Mouse (Mus musculus) cerebellum, adult 8-10 months (tissue): ENCODE results near the gene Acad10.

Experiments
- DNase-seq: peaks from one replicate; pipeline ENCODE4 v3.0.0; 2022

Gene Acad10

DNA sequence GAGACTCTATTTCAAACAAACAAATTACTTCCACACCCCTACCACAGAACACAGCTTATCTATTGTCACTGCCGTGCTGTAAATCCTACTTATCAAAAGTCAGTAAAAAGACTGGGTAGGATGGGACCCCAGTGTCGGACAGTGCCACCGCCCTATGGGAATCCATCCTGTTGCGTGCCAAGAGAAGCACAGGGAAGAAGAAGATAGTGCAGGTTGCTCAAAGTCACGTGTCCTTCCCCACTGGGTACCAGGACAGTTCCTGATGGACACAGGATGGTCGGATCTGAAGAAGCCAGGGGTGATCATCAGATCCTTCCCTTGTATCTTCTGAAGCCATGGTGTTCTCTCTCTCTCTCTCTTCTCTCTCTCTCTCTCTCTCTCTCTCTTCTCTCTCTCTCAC, 64.6 kb downstream of the Acad10 start:
- no peak for DNase-seq

DNA sequence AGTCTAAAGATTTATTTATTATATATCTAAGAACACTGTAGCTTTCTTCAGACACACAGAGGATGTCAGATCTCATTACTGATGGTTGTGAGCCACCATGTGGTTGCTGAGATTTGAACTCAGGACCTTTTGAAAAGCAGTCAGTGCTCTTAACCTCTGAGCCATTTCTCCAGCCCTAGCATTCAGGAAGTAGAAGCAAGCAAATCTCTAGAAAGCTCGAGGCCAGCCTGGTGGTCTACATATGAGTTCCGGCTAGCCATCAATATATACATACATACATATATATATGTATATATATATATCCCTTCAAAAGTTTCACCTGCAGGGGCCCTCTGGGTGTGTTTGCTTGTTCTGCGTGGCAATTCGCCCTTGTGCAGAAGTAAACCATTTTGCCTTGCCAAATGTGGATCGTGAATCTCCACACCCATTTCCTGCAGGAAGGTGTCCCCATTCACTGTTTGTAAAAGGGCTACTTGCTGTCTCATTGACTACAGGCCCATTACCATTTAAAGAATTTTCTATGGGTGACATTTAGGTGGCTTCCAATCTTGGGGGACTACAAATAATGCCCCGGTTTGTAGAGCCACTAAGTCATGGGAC, 65.5 kb downstream of the Acad10 start:
- DNase-seq = no peak

DNA sequence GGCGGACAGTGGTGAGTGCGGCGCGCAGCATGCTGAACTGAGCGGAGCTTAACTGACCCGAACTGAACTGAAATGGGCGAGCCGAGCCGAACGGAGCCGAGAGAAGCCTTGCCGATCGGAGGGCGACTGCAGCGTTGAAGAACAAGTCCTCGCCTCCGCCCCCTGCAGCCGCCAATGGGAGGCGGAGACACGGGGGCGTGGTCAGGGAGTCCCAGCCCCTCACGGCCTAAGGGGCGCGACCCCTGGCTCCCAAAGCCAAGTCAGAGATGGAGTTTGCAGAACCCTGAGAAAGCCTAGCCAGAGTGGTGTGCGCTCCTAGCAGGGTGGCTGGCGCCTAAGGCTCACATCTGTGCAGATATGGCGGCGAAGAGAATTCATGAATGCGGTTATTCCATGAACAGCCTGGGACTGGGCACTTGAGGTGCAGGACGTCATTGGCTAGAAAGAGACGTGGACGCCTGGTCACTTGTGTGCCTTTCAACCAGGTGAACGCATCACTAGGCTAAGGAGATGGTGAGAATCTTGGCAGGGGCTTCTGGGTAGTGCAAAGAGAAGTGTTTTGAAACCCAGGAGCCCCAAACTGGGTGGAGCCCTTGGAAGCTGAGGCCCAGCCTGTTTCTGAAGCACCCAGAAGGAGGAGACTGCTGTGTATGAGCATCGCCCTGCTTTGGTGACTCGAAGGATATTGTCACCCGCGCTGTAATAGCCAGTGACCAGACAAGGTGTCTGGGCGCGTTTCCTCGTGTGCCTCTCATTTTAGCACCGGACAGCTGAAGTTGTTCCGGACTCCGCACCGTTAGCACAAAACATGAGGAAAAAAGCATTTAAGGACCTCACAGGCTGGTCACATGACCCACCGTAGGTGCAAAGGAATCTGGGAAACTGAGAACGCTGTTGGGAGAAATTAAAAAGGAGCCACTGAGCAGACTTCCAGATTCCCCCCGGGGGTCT, 66.6 kb downstream of the Acad10 start, which contains the start of gene Aldh2:
Gene Aldh2, minus strand, starts transcription at position 374 of the 951 bp plus-strand sequence.
- peak; percentile 59 for DNase-seq

DNA sequence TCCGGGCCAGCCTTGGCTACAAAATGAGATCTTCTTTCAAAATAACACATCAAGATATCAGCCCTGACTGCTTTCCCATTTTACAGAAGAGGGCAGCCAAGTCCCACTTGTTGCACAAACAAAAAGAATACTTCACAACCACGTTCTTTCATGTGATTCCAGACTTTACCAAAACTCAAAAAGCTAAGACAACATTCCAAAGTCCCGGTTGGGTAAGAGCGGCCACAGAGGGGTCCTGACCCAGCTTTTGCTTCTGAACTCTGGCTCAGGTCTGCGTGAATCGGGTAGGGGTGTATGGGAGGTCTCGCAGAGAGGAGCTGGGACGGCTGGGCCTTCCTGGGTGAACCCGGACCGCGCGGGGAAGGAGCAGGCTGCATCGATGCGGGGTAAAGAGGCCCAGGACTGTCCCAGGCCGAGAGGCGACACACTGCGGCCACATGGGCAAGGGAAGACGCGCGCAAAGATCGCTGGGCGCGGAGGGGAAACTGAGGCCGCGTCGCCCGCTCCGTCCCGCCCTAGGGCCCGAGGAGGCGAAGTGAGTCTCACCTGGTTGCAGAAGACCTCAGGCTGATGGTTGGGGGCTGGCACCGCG, 67.4 kb downstream of the Acad10 start:
- DNase-seq = no peak

DNA sequence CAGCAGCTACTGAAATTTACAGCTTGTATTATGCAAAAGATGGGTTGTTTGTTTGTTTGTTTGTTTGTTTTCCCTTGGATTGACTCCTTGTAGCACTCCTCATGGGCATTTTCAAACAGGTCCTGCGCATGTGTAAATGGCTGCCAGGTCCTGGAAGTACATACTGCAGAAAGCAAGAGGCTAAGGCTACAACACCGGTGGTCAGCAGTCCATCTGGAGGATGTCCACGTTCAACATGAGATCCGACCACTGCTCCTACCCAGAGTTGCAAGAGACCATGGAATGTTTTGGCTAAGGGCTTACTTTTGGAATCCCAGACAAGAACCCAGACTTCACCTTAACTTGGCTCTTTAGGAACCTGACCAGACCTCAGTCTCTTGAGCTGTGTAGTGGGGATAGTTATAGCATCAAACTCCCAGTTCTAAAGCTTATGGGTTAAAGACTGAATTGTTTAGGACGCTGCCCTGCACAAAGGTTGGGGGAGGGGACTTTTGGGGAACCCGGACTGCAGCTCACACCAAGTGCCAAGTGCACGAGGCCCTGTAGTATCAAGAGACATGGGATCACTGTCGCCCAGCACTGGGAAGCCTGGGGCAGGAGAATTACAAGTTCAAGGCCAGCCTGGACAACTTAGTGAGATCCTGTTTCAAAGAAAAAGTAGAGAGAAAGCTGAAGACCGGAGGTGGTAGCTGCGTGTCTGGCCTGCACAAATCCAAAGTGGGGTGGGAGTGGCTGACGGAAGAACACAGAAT, 68.1 kb downstream of the Acad10 start:
- DNase-seq = no peak

DNA sequence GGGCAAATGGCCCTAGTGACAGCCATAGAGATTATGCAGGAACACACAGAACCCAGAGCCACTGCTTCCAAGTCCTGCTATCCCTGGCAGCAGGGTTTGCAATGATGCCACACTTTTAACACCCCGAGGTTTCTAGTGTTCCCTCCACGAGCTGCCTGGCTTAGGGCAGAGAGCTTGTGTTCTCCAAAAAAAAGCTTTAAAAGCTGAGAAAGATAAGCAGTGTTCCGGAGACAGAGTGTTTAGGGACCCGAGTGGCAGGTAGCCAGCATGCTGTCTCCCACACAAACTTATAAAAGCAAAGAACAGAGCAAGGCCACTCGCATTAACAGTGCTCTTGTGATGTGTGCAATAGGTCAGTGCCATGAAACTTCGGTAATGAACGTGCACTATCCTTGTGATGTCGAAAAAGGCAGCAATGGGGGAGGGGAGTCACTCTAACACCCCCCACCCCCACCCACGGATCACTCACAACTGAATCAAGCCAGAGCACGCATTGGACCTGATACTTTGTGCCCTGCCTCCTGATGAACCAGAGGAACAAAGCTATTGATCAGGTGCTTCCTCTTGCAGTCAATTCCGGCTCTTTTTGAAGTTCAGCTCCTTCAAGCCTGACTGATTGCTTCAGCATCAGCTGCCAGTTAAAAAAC, 68.8 kb downstream of the Acad10 start:
- no peak for DNase-seq

DNA sequence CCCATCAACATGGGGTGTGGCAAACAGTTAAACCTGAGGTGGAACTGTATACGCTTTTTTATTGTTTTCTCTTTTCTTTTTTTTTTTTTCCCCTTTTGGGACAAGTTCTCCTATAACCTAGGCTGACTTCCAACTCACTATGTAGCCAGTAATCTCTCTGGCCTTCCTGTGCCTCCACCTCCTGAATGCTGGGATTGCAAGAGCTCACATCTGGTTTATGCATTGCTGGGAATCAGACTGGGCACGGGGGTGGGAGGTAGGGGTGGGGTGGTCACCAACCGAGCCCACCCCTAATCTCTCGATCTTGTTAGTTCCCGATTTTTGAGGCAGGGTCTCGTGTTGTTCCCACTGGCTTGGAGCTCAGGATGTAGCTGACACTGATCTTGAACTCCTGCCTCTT, 70.4 kb downstream of the Acad10 start:
- DNase-seq = no peak

DNA sequence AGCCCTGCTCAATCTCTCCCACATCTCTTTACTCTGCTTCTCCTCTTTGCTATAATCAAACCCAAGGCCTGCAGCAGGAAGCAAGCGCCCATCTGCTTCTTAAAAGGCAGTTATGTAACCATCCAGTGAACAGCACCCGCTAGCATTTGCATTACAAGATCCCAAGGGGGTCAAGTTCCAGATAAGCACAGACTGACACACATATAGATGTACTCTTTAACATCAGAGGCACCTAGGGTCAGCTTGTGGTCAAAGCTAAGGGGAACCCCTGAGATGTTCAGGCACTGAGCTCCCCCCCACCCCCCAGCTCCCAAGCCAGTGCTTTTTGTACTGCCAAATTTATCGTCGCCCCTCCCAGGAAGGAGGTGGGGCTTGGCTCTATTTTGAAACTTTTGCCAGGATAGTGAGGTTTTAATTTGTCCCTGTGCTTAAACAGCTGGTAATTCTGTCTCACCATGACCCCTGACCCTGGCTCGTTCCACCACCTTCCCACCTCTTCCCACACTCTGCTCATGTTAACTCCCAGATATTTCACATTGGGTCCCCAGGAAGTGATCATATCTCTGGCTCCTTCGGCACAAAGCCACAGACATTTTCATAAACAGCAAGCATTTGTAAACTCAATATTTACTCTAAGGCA, 73.8 kb downstream of the Acad10 start:
- no peak for DNase-seq

DNA sequence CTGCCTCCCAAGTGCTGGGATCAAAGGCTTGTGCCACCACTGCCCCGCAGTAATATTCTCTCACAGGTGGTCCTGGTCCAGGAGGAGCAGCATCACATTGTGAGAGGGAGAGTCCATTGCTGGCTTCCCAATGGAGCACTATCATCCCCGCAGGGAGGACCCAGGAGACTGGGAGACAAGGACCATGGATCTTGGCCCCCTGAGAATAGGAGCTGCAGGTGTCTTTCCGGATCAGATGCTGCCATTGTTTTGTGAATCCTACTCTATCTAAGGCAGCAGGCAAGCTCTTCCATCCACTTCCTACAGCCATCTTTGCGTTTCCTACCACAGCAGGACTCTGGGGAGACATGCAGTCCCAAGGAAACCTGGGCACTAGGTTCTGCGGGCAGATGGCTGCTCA, 74.6 kb downstream of the Acad10 start:
- DNase-seq = no peak

DNA sequence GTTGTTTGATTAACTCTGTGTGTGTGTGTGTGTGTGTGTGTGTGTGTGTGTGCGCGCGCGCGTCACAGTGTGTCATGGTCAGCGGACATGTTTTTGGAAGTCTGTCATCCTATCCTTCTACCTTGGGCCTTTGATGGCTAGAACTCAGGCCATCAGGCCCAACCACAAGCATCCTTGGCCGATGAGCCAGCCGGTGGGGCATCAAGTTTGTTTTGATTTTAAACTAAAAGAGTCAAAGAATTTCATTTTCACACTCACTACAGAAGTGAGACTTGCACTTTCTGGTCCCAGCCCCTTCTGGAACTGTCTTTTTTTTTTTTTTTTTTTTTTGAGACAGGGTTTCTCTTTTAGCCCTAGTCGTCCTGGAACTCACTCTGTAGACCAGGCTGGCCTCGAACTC, 75.3 kb downstream of the Acad10 start:
- DNase-seq = no peak

DNA sequence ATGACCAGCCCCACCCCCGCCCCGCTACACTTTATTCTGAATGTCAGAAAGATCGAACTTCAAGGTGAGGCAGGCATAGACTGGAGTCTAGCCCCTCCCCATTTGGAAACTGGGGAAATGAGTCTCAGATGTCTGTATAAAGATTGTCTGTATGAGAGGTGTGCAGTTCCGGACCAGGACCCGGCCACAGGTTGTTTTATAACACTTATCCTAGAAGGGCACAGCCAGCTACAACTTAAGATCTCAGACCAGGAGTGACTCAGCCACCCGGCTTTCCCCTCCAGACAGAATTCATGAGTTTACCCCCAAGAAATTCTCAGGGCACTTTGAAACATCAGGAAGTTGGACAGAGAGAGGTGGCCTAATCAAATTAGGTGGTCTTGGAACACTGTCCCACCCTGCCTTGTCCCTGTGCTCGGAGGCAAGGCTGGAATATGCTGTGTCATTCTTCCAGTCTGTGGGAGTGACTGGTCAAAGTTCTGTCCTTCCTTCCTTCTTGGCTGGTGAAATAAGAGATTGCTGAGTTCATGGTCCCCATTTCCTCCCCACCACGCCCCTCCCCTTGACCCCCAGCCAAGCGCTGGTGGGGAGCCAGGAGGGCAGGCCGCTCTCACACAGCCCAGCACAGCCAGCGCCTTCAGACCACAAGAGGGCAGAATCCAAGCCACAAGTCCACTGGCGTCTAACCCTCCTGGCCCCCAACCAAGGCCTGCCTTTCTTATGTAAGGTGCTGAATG, 76.4 kb downstream of the Acad10 start:
- peak; percentile 60 for DNase-seq

DNA sequence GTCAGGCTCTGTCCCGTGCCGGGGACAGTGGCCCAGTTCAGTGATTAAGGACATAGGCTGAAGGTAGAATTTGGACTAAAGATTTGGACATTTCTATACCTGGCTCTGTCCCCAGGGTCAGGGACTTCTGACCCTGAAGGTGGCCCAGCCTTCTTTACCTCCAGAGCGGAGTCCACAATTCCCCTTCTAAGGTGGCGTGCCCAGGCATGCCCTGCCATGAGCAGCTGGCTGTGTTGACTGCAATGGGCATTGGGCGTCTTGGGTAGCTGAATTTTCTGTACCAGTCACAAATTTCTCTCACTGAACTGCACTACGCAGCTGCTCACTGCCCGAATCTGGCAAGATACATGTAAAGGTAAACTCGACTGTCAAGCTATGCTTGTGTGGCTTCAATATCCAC, 78.4 kb downstream of the Acad10 start:
- DNase-seq = no peak

DNA sequence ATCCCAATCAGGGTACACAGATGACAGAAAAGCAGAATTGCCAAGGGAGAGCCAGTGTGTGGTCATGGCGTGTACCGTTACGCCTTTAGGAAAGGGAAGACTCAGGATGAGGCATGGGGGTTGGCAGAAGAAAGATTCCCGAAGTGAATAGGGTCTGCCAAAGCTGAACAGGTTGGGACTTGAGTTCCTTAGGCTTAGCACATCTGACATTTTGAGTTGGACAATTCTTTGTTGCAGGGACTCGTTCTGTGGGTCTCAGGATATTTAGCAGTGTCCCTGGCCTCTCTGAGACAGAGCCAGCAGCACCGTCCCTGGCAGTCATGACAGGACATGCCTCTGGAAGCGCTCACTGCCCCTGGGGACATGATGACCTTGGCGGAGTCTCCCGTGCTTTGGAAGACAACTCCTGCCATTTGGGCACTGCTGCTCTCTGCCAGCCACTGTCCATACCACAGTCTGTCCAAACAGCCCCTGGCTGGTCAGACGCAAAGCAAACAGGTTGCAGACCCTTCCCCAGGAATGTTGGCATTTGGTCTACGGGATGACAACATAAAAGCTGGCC, 83.3 kb downstream of the Acad10 start:
- no peak for DNase-seq

DNA sequence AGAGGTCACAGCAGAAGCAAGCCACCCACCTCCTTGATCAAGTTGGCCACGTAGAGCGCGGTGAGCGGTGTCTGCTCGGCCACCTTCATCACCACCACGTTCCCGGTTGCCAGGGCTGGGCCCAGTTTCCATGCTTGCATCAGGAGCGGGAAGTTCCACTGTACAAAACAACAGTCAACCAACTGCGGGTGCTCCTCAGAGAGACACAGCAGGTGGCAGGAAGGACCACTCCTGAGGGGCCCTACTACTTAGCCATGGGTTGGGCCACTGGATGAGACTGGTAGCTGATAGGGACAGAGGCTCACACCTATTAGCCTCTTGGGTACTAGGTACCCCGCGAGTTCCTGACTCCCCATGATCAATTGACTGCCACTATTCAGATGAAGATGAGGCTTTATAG, 84.4 kb downstream of the Acad10 start:
- no peak for DNase-seq

DNA sequence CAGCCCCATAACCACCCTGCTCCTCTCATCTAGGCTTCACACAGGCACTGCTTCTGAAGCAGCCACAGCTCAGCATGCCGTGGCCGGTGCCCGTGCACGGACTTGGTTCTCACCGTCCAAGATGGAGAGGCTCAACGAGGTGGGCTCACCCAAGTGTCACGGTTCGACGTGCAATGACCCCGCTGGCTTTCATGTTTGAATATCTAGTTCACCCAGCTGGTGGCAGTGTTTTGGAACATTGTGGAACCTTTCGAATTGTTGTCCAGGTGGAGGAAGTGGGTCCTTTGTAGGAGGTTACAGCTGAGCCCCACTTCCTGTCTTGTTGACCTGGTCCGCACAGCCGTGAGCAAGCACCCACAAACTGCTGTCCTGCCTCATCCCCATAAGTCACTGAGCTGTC, 86.2 kb downstream of the Acad10 start:
- DNase-seq = no peak
